Mouse (Mus musculus): ENCODE measurements at regions not wholly inside any gene's neighbourhood (a gene's known extent, or its start where the extent isn't known, plus 50 kb on each side); places are given as distances from the start of the nearest gene placed in this dataset.

- TF ChIP-seq POLR2A (IDR thresholded peaks at IDR 0.05; ENCODE audit: insufficient read depth, low read length): no peak
- no peak for TF ChIP-seq EP300 (IDR thresholded peaks at IDR 0.05; ENCODE audit: insufficient read depth, low read depth, low read length)
- TF ChIP-seq CTCF (IDR thresholded peaks at IDR 0.05; ENCODE audit: low read depth, low read length): no peak
Observed at GRCm38 (mm10) chr16:95637850-95638249, 51.5 kb upstream of the Erg start.

All from ES-Bruce4 (cell line).